Mouse (Mus musculus): ENCODE data around the gene Eno3. TPM values are rescaled to one million over a fixed set of nuclear protein-coding genes. Genes with fewer than 3 reads are reported as not detected.

Eno3 gene
- polyA plus RNA-seq, 1 experiment from 2014 or later: 38.2 TPM

- Histone ChIP-seq H3K36me3 (peaks cover 54% of the 10 kb centered on the region), H3K9me3 (no peaks in the 10 kb centered on the region), H3K9ac (replicated peaks) (no peak overlapping the region), H3K4me1 (replicated peaks) (peaks cover 24% of the 10 kb centered on the region), H3K4me3 (replicated peaks) (no peak overlapping the region), H3K27ac (no peak overlapping the region), H3K4me2 (no peak overlapping the region), H3K27me3 (no peaks in the 10 kb centered on the region)
- ATAC-seq (ENCODE audit: insufficient number of reproducible peaks, insufficient read depth, low FRiP score, low TSS enrichment, low read depth): no peak
- WGBS: 82% methylated on average over 5 of the region's 5 CpGs
Observed at GRCm38 (mm10) chr11:70683640-70684039, 26.6 kb downstream of the Eno3 start.

GRCm38 (mm10) chr11:70686901-70687566 lies 30.0 kb downstream of the Eno3 start:
- peak overlapping the region; percentile 84 for H3K27ac ChIP-seq
- H3K9me3 ChIP-seq: no peaks in the 10 kb centered on the region
- peaks cover 25% of the 10 kb centered on the region for H3K4me1 ChIP-seq (replicated peaks)
- WGBS: 5% methylated on average over 16 of the region's 16 CpGs
- H3K4me3 ChIP-seq (replicated peaks): peak overlapping the region; percentile 87
- peaks cover 33% of the 10 kb centered on the region for H3K36me3 ChIP-seq
- peak; percentile 56; the same call in 1 of the 2 replicates for ATAC-seq (ENCODE audit: insufficient number of reproducible peaks, insufficient read depth, low FRiP score, low TSS enrichment, low read depth)
- peak overlapping the region; percentile 78 for H3K9ac ChIP-seq (replicated peaks)
- H3K27me3 ChIP-seq: no peaks in the 10 kb centered on the region
- peak overlapping the region; percentile 88 for H3K4me2 ChIP-seq

GRCm38 (mm10) chr11:70687601-70688199 lies 30.7 kb downstream of the Eno3 start, which contains the start of gene Camta2:
TSS of gene Camta2 (minus strand) at chr11:70688105.
- H3K4me3 ChIP-seq (replicated peaks): peak within 1 kb of the TSS; percentile 87
- peaks cover 28% of the 10 kb centered on the region for H3K36me3 ChIP-seq
- peaks cover 19% of the 10 kb centered on the region for H3K4me1 ChIP-seq (replicated peaks)
- peak; percentile 77 for ATAC-seq (ENCODE audit: insufficient number of reproducible peaks, insufficient read depth, low FRiP score, low TSS enrichment, low read depth)
- H3K9me3 ChIP-seq: no peaks in the 10 kb centered on the region
- H3K9ac ChIP-seq (replicated peaks): peak within 1 kb of the TSS; percentile 78
- under 1% methylated on average over 55 of the region's 55 CpGs for WGBS
- H3K4me2 ChIP-seq: peak within 1 kb of the TSS; percentile 88
- peak within 1 kb of the TSS; percentile 84 for H3K27ac ChIP-seq
- no peaks in the 10 kb centered on the region for H3K27me3 ChIP-seq

- H3K27ac ChIP-seq: peak overlapping the region; percentile 84
- 11% methylated on average over 8 of the region's 8 CpGs for WGBS
Observed at GRCm38 (mm10) chr11:70688372-70688771, 31.4 kb downstream of the Eno3 start.

GRCm38 (mm10) chr11:70689578-70689977 lies 32.6 kb downstream of the Eno3 start:
- peaks cover 9% of the 10 kb centered on the region for H3K36me3 ChIP-seq
- no peak overlapping the region for H3K27ac ChIP-seq
- H3K4me3 ChIP-seq (replicated peaks): no peak overlapping the region
- H3K4me2 ChIP-seq: no peak overlapping the region
- peaks cover 19% of the 10 kb centered on the region for H3K4me1 ChIP-seq (replicated peaks)
- H3K27me3 ChIP-seq: no peaks in the 10 kb centered on the region
- WGBS: 63% methylated on average over 4 of the region's 4 CpGs
- no peak for ATAC-seq (ENCODE audit: insufficient number of reproducible peaks, insufficient read depth, low FRiP score, low TSS enrichment, low read depth)
- no peaks in the 10 kb centered on the region for H3K9me3 ChIP-seq
- H3K9ac ChIP-seq (replicated peaks): no peak overlapping the region

More at GRCm38 (mm10) chr11:70688372-70688771, 31.4 kb downstream of the Eno3 start:
- Histone ChIP-seq H3K4me3 (replicated peaks) (peak overlapping the region; percentile 87), H3K9ac (replicated peaks) (peak overlapping the region; percentile 78), H3K9me3 (no peaks in the 10 kb centered on the region), H3K4me2 (peak overlapping the region; percentile 88), H3K36me3 (peaks cover 22% of the 10 kb centered on the region), H3K27me3 (no peaks in the 10 kb centered on the region), H3K4me1 (replicated peaks) (peaks cover 19% of the 10 kb centered on the region)
- ATAC-seq (ENCODE audit: insufficient number of reproducible peaks, insufficient read depth, low FRiP score, low TSS enrichment, low read depth): no peak

GRCm38 (mm10) chr11:70693504-70693903 lies 36.5 kb downstream of the Eno3 start:
- Histone ChIP-seq H3K36me3 (no peaks in the 10 kb centered on the region), H3K27me3 (no peaks in the 10 kb centered on the region), H3K9ac (replicated peaks) (no peak overlapping the region), H3K4me2 (no peak overlapping the region), H3K4me1 (replicated peaks) (peaks cover 4% of the 10 kb centered on the region), H3K9me3 (no peaks in the 10 kb centered on the region), H3K4me3 (replicated peaks) (no peak overlapping the region), H3K27ac (no peak overlapping the region)
- no peak for ATAC-seq (ENCODE audit: insufficient number of reproducible peaks, insufficient read depth, low FRiP score, low TSS enrichment, low read depth)
- 77% methylated on average over 3 of the region's 3 CpGs for WGBS

GRCm38 (mm10) chr11:70697376-70697775 lies 40.4 kb downstream of the Eno3 start:
- no peak for ATAC-seq (ENCODE audit: insufficient number of reproducible peaks, insufficient read depth, low FRiP score, low TSS enrichment, low read depth)
- Histone ChIP-seq H3K27me3 (no peaks in the 10 kb centered on the region), H3K9ac (replicated peaks) (no peak overlapping the region), H3K4me3 (replicated peaks) (no peak overlapping the region), H3K4me1 (replicated peaks) (peaks cover 18% of the 10 kb centered on the region), H3K9me3 (no peaks in the 10 kb centered on the region), H3K36me3 (no peaks in the 10 kb centered on the region), H3K4me2 (no peak overlapping the region), H3K27ac (no peak overlapping the region)
- 68% methylated on average over 3 of the region's 3 CpGs for WGBS

- H3K4me3 ChIP-seq (replicated peaks): no peak overlapping the region
- H3K27ac ChIP-seq: no peak overlapping the region
- no peak overlapping the region for H3K9ac ChIP-seq (replicated peaks)
Observed at GRCm38 (mm10) chr11:70699051-70699450, 42.0 kb downstream of the Eno3 start.

GRCm38 (mm10) chr11:70699722-70700556 lies 42.9 kb downstream of the Eno3 start, which contains the start of the genes Inca1 and Kif1c:
TSS of gene Inca1 (minus strand) at chr11:70700155.
TSS of gene Kif1c (plus strand) at chr11:70700548.
- peaks cover 25% of the 10 kb centered on the region for H3K36me3 ChIP-seq
- peak; percentile 92 for ATAC-seq (ENCODE audit: insufficient number of reproducible peaks, insufficient read depth, low FRiP score, low TSS enrichment, low read depth)
- H3K4me1 ChIP-seq (replicated peaks): peaks cover 24% of the 10 kb centered on the region
- no peaks in the 10 kb centered on the region for H3K27me3 ChIP-seq
- H3K9ac ChIP-seq (replicated peaks): peak within 1 kb of the TSS; percentile 94
- H3K9me3 ChIP-seq: no peaks in the 10 kb centered on the region
- H3K4me2 ChIP-seq: peak within 1 kb of the TSS; percentile 88
- peak within 1 kb of the TSS; percentile 93 for H3K4me3 ChIP-seq (replicated peaks)
- WGBS: 1% methylated on average over 66 of the region's 69 CpGs
- peak within 1 kb of the TSS; percentile 94 for H3K27ac ChIP-seq

More at GRCm38 (mm10) chr11:70699051-70699450, 42.0 kb downstream of the Eno3 start:
- Histone ChIP-seq H3K4me1 (replicated peaks) (peaks cover 24% of the 10 kb centered on the region), H3K36me3 (peaks cover 17% of the 10 kb centered on the region), H3K9me3 (no peaks in the 10 kb centered on the region), H3K27me3 (no peaks in the 10 kb centered on the region), H3K4me2 (no peak overlapping the region)
- WGBS: 81% methylated on average over 2 of the region's 2 CpGs
- ATAC-seq (ENCODE audit: insufficient number of reproducible peaks, insufficient read depth, low FRiP score, low TSS enrichment, low read depth): no peak

GRCm38 (mm10) chr11:70700613-70701012 lies 43.6 kb downstream of the Eno3 start:
- Histone ChIP-seq H3K4me1 (replicated peaks) (peaks cover 24% of the 10 kb centered on the region), H3K9ac (replicated peaks) (peak overlapping the region; percentile 94), H3K4me2 (peak overlapping the region; percentile 88), H3K4me3 (replicated peaks) (peak overlapping the region; percentile 93), H3K27ac (peak overlapping the region; percentile 94), H3K9me3 (no peaks in the 10 kb centered on the region), H3K36me3 (peaks cover 32% of the 10 kb centered on the region), H3K27me3 (no peaks in the 10 kb centered on the region)
- 0 out of 2 replicates have a peak, but pooled peaks have one; percentile 11 for ATAC-seq (ENCODE audit: insufficient number of reproducible peaks, insufficient read depth, low FRiP score, low TSS enrichment, low read depth)
- under 1% methylated on average over 34 of the region's 34 CpGs for WGBS
